Mouse (Mus musculus) megakaryocyte-erythroid progenitor cell, adult 5-6 weeks (primary cell): ENCODE results near the gene Mtch1. TPM values are rescaled to one million over a fixed set of nuclear protein-coding genes. Genes with fewer than 3 reads are reported as not detected.
"Not testable (repeated sequence)": the region's sequence is repeated elsewhere in the genome, so short reads cannot be mapped to it uniquely, and the experiment has no call there.

ENCODE experiments used
- ATAC-seq: replicated peaks from 2 replicates; pipeline ENCODE4 v1.8.0; 2016; ENCODE audit warnings: mild to moderate bottlenecking, inconsistent platforms; ENCODE audit not compliant: severe bottlenecking, poor library complexity, low FRiP score, low TSS enrichment
- total RNA-seq, 2 experiments: library from RNA; stranded (forward) in 1 of 2; stranded (reverse) in 1 of 2; fragments of 200-1000, 215-1000 nt in 1 of 2; fragments of >200 nt in 1 of 2; fragmentation: Nextera tagmentation in 1 of 2; gene quantifications; 2 replicates each; pipeline ENCODE4 v1.2.3; 2014 to 2017

Mtch1 gene
- total RNA-seq, 2 experiments from 2014 or later: 31.9 to 86.6 TPM

DNA sequence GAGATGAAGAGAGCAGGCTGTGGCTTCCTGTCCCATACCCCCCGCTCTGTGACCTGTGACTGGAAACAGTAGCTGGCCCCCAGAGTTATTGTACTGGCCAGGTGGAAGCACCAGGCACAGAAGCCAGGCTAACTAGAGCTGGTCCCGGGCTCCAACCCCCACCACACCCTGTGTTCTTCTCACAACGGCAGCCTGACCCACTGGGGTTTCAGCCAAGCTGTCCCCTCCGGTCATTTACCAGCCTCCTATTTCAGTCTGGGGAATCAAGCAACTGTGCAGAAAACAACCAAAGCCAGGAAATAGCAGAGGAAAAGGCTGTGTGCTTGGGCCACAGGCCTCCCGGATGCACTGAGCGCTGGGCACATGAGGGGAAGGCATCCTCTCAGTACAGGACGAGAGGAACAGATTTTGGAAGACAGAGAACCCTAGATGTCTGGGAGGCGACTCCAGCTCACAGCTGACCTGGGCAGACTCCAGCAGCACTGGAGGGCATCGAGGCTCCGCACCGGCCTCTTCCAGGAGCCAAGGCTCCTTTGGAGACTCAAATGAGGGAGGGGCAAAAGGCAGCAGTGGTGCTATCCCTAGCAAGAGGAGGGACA, 8.5 kb downstream of the Mtch1 start:
- no peak for ATAC-seq

DNA sequence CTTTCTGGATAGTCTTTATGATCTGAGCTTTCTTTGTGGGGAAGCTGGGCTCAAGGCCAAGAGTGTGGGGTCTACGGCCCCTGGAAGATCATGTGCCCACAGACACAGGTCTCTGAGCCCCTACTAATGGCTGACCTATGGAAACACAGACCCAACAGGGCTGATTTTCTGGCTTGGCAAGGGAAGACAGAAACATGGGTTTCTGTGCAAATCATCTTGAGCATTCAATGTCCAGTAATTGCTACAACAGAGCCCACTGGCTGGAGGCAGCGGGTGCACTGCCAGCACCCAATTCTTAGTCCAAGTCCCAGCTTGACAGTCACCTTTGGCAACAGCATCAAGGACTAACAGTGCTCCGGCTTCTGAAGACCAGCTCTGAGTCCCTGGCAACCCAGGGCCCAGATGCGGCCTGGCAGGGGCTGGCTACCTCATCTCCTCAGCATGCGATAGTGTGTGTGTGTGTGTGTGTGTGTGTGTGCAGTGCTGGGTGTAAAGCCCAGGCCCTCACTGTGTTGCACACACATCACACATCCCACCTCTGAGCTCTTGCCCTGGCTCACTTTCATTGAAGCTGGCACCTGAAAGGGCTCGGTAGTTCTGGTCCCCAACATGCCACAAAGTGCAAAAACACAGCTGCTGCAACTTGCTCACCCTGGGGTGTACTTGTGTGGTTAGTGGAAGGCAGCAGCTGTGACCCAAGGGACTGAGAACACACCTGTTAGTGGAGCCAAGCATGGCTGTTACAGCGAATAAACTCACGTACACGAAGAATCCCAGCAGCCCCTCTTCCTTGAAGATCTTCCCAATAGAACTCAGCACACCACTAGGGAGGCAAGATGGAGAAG, 9.5 kb downstream of the Mtch1 start:
- no peak for ATAC-seq

DNA sequence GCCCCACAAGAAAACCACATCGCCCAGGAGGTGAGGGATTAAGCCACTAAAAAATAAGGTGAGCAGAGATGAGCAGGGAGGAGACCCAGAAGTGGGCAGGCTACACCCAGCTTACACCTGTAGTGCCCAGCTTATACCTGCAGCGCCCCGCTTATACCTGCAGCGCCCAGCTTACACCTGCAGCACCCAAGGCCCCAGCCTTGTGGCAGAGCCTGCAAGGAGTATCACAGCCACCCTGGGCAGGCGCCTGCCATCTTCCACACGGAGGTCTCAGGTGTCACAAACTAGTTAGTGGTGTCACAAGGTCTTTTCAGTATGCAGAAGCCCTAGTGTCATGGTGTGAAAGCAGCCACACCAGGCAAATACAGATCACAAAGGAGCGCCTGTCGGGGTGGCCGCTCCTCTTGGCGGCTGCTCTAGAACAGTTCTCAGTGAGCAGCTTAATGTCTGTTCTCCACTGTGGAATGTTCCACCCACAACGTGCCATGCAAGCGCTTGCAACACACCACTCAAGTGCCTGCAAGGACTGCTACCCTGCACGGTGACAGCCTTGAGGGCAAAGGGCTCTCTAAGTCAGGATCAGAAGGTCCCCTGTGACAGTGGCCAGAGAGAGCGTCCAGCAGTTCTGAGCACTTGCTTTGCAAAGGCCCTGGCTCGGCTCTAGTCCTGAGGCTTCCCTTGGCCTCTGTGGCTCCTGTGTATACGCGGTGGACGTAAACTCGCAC, 11.3 kb downstream of the Mtch1 start:
- ATAC-seq: no peak

DNA sequence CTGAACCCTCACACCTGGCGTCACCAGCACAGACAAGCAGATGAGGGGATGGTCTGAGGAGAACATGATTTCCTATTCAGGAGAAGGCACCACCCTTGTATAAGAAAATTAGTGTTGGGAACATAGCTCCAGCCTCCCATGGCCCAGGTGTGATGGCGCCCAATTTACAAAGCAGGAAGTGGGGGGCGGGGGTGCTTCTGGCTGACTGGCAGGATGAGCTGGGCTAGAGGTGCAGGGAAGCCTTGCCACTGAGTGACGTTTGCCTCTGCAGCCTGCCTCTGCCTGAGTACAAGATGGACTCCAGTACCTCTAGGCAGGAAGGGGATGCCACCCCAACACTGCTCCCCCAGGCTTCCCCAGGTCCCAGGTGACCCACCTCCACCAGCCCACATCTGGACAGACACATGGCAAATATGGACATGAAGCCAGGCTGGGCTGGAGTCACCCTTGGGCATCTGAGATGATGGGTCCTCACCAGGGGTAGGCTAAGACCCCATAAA, 15.5 kb downstream of the Mtch1 start:
- no peak for ATAC-seq

DNA sequence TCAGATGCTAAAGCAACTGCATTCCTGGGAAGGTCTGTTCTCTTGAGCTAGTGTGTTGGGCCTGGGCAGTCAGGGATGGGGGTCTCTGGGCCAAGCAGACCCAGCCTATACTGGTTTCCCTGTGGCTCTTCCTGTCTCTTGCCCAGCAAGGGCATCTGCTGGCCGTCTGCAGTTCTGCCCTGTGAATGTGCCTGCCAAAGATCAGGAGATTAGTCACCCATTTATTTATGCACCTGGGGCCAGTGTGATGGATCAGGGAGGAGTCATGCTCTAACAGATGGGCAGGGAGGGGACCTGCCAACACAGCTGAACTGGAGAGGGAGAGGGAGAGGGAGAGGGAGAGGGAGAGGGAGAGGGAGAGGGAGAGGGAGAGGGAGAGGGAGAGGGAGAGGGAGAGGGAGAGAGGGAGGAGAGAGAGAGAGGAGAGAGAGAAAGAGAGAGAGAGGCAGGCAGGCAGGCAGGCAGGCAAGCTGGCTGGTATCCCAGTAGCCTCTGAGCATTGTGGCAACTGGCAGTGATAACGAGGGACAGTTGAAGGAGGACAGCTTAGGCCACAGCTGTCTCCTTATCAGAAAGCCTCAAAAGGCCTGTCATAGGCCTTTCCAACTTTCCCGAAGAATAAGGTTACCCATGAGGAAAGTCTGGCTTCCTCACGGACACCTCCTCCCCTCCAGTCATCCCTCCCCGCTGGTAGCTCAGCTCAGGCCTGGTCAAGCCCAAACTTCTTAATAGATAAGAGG, 16.9 kb downstream of the Mtch1 start:
- peak; percentile 62 for ATAC-seq

DNA sequence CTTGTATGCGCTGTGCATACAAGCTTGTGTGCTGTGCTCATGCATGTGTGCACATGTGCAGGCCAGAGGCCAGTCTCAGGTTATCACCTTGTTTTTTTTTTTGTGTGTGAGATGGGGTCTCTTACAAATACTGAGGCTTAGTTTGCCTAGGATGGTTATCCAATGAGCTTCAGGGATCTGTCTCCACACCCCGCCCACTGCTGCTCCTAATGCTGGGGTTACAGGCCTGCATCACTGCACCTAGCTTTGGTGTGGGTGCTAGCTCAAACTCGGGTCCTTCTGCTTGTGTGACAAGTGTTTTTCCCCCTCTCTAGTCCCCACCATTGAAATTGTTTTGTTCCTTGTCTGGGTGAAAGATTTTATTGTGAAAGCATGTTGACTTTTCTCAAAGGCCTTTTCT, 17.5 kb downstream of the Mtch1 start:
- ATAC-seq: no peak

DNA sequence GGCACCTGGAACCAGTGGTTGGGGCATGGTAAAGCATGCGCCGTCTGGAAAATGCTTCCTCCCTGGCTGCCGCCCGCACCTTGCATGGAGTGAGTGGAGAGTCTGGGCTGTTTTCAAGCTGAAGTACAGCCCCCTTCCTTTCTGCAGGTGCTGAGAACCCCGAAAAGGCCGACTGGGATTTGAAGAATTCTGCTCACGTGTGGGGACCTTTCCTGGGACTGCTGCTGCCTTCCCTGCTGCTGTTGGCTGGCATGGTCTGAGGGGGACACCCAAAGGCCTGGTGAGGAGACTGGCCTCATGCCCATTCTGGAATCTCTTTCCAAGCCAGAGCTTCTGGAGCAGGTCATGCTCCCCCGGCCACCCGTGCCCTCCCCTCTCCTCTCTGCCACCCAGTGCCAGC, 20.0 kb downstream of the Mtch1 start:
- no peak for ATAC-seq

DNA sequence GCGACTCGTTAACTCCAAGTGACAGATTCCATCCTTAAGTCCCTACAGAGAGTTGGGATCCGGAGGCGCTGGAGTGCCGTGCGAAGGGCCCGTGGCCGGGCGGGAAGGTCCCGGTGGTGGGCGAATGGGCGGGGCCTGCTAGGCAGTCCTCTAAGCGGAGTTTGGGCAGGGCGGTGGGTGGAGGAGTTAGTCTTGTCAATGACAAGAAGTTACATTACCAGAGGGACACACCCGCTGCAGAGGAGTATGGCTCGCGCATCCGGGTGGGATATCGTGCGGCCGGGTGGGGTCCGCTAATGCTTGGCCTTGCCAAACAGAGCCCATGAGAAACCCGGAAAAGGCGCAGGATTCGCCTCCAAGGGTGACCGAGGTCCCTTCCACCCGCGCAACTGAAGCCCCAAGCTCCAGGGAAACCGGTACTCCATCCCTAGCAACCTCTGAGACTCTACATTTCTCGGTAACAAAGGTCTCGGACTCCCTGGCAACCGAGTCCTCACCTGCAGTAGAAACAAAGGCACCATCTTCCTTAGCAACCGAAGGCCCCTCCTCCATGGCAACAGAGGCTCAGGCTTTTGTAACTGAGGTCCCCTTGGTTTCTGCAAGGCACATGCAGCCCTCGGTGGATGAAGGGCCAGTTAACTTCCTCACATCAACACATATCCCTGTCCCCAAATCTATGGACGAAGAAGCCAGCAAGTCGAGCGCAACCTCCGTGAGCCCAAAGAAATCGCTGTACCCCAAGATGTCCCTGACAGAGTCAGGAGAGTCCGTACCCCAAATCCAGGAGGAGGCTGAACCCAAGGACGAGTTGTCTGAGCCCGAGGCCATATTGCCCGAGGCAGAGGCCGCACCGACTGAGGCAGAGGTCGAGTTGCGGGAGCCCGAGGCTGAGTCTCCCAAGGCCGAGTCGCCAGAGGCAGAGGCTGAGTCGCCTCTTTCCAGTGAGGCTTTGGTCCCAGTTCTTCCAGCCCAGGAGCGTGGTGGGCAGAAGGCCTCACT, 20.9 kb downstream of the Mtch1 start:
- no peak for ATAC-seq

DNA sequence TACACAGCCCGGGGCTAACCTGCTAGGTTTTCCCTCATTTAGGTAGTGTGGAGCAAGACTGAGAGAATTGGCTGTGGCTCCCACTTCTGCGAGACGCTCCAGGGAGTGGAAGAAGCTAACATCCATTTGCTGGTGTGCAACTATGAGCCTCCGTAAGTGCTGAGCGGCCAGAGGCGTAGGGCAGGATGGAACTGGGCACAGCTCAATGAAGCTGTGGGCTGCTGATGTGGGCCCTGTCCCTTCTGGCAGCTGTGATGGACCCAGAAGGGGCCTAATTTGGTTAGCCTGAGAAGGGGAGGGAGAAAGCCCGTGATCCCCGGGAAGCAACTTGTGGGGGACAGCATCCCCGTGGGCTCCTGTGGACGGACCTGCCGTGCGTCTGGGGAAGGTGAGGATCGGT, 21.9 kb downstream of the Mtch1 start:
- ATAC-seq: no peak

DNA sequence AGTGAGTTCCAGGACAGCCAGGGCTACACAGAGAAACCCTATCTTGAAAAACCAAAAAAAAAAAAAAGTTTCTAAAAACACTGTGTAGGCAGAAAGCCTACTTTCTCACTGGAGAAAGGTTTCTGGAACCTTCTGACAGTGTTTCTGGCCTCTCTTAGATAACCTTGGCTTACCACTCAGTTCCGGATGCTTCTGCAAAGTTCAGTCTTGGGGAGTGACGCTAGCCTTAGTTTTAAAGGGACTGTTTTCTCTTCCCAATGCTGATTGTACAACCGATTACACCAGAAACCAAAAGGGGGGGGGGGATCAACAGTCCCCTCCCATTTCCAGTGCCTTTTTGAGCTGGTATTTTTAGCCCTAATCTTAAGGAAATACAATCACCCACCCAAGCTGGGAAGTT, 24.1 kb downstream of the Mtch1 start:
- no peak for ATAC-seq

DNA sequence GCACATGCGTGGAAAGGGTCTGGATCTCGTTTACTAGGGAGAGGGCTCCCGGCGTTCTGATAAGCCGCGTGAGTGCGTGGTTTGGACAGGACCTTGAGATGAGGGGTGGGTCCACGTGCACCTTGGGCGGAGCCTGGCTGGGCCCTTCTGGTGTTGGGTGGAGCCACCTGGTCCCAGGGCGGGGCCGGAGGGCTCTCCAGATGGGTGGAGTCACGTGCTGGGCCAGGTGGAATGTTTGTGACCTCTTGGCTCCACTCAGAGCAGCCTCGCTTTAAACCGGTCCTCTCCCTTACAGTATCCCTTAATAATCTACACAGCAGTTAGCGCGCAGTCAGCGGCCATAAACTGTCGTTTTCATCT, 25.2 kb downstream of the Mtch1 start:
- no peak for ATAC-seq

DNA sequence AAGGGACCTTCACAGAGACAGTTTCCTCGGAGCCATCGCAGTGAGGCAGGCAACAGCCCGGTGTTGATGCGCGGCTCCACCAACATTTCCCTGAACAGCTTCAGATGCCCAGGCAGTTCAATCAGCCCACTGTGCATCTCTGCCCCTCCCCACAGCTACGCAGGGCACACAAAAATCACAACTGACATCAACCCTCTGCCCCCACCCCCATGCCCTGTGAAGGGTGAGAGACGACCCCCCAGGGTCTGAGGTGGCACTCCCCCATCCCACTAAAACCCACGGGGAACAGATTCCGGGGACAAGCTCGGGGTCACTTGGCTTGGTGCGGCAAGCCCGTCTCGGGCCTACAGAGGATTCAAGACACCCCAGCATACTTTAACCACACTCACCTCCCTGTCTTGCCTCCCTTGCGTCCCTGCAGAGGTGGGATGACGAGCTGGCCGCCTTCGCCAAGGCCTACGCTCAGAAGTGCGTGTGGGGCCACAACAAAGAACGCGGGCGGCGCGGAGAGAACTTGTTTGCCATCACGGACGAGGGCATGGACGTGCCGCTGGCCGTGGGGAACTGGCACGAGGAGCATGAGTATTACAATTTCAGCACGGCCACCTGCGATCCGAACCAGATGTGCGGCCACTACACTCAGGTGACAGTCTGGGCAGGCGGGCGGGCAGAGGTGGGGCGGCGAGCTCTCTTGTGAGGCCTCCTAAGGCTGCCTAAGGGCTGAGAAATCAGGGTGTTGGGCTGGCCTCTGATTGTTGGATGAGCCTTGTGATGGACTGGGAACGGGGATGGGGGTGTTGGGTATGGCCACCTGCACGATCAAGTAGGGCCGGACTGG, 25.8 kb downstream of the Mtch1 start:
- ATAC-seq: no peak

DNA sequence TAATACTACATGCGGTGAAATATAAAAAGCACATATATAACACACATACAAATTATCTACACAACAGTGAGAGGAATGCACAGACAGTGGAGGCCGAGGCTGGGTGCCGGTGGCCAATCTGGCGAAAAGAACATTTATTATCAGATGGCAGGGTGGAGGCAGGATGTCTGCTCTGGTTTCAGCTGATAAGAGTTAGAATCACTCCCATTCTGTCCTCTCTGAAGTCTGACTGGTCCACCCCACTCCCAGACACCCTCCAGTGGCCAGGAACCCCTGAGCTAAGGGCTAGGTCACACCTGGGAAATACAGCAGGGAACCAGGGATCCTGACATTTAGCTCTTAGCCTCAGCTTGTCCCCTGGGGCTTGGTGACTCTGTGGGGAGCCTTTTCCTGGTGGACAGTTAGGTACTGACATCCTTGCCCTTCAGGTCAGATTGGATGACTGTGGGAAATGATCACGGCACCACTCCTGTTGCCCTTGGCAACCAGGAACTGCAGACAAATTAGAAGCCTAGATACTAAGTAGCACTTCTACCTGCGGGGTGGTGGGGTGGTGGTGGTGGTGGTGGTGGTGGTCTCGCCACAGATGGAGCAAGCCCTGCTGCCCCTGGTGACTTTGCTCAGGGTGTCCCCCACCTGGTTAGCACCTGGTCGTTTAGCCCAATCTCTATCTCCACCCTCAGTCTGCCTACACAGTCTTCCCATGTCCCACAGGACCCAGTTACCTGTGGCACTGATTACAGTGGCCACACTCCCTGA, 27.7 kb downstream of the Mtch1 start:
- peak; percentile 77 for ATAC-seq

DNA sequence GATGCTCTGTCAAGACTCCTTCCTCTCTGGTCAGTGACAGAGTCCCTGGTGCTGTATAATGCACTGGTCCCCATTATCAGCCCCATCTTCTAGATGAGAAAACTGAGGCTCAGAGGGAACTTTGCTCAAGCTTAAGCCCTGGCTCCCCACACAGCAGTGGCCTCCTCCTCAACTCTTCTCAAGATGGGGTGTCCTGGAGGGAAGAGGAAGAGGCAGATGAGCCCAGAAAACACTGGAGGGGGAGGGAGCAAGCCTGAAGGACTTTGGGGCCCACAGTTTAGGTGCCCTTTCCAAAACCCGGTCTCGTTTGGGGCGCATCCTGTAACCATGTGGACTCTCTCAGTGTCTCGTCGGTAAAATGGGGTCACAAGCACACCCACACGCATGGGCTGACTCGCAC, 28.3 kb downstream of the Mtch1 start:
- ATAC-seq: no peak

DNA sequence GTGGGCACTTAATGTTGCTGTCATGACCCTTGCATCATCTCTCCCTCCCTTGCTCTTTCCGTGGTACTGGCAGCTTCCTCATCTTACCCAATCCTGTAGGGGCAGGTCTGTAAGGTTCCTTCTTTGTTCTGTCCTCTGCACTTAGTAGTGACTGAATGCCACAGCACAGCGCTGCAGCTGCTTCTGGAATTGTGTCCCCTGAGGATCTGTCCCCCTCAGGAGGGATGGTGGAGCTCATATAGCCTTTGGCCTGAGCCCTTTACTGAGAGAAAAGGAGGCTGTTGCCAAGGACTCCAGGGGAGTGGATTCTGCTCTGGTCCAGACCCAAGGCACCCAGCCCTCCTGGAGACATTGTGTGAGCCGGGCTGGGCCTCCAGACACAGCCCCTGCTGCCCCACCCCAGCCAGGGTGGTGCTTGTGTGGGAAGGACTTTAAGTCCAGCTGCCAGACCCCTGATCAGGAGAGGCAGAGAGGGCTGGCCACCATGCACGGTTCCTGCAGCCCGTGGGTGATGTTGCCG, 28.9 kb downstream of the Mtch1 start:
- no peak for ATAC-seq

DNA sequence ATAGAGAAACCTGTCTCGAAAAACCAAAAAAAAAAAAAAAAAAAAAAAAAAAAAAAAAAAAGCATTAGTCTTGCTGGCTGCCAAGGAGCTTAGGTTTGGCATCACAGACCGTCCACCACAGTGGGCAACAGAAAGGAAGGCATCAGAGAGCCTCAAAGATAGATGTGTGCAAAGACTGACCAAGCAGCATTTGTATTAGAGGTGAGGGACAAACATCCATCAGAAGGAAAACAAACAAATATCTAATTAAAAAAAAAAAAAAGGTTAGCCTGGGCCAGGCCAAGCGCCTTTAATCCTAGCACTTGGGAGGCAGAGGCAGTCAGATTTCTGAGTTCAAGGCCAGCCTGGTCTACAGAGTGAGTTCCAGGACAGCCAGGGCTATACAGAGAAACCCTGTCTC, 30.4 kb downstream of the Mtch1 start, which contains the start of gene Pi16:
Pi16 (plus strand) TSS at position 301 of the 400 bp plus-strand sequence.
- not testable (repeated sequence) for ATAC-seq

DNA sequence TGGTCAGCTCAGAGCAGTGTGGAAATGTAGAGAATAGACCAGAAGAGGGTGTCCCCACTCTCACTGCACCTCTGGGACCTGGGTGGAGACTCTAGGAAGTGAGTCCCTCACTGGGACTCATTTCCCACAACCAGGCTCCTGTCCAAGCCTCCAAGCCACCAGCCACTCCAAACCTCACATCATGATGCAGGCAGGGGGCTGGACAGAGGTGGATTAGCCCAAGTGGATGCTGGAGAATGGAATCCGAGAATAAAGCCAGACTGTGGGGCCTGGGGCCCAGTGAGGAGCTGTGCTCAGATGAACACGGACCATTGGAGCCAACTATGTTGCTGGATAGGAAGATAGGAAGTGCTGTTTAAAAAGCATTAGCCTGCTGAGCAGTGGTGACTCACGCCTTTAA, 30.8 kb downstream of the Mtch1 start:
- no peak for ATAC-seq
